Mouse (Mus musculus) gastrocnemius, adult 2 months (tissue): ENCODE data around the gene Col9a2. TPM values are rescaled to one million over a fixed set of nuclear protein-coding genes. Genes with fewer than 3 reads are reported as not detected.

Experiments
- DNase-seq: peaks from one replicate; pipeline ENCODE4 v3.0.0; 2022
- H3K27ac ChIP-seq: fragments of 200-600 bp; 2 replicates; pipeline ENCODE4 v1.8.1; 2022; ENCODE audit warnings: mild to moderate bottlenecking
- H3K4me3 ChIP-seq: fragments of 200-600 bp; 2 replicates; pipeline ENCODE4 v1.8.1; 2022; ENCODE audit warnings: mild to moderate bottlenecking, moderate library complexity
- CTCF ChIP-seq: fragments of 200-600 bp; IDR thresholded peaks from 2 replicates; pipeline ENCODE4 v1.8.1; 2022; ENCODE audit warnings: antibody characterized with exemption, mild to moderate bottlenecking, moderate library complexity
- intact Hi-C: fragments of 180-260 bp; cut with DNase I; formaldehyde crosslinking; loops from one replicate; pipeline ENCODE4 v1.15.1; 2025
- total RNA-seq, 2 experiments: library from RNA; stranded (reverse); gene quantifications; 2 replicates each; pipeline ENCODE4 v1.2.3; 2021

The Col9a2 gene
- total RNA-seq, 2 experiments from 2014 or later: 0.20 TPM; not detected in 1

GRCm38 (mm10) chr4:121028146-121028545, 11.0 kb upstream of the Col9a2 start:
- DNase-seq: no peak
- no peak for TF ChIP-seq CTCF
- intact Hi-C loops: loop anchor here (2.0 kb wide), 1 partner anchor 205 kb away; no protein-coding TSS in a partner anchor
- no peak overlapping the region for H3K27ac ChIP-seq
- no peak overlapping the region for H3K4me3 ChIP-seq

GRCm38 (mm10) chr4:121028659-121029392, 10.4 kb upstream of the Col9a2 start:
- intact Hi-C loops: loop anchor here (2.0 kb wide), 1 partner anchor 204 kb away; no protein-coding TSS in a partner anchor
- Histone ChIP-seq H3K27ac (no peak overlapping the region), H3K4me3 (no peak overlapping the region)
- peak; percentile 85 for TF ChIP-seq CTCF
- peak; percentile 74 for DNase-seq

DNA sequence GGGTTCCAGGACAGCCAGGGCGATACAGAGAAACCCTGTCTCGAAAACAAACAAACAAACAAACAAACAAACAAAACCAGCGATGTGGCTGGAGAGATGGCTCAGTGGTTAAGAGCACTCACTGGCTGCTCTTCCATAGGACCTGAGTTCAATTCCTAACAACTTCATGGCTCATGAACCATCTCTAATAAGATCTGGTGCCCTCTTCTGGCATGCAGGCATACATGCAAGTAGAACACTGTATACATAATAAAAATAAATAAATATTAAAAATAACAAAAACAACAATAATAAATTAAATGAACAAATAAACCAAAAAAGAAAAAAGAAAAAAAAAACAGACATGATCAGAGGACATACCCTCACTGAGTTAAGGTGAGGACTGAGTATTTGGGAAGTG, 9.6 kb upstream of the Col9a2 start:
- no peak overlapping the region for H3K27ac ChIP-seq
- intact Hi-C loops: loop anchor here (2.0 to 5.0 kb wide), 2 partner anchors 42 to 203 kb away; no protein-coding TSS in a partner anchor
- peak; percentile 21; the same call in 1 of the 2 replicates for TF ChIP-seq CTCF
- H3K4me3 ChIP-seq: no peak overlapping the region
- DNase-seq: no peak

- intact Hi-C loops: loop anchor here (5.0 kb wide), 1 partner anchor 44 kb away; no protein-coding TSS in a partner anchor
- Histone ChIP-seq H3K4me3 (no peak overlapping the region), H3K27ac (no peak overlapping the region)
- DNase-seq: no peak
- TF ChIP-seq CTCF: peak; percentile 37
These were observed 7.7 kb upstream of the Col9a2 start for GRCm38 (mm10) chr4:121031440-121031839.

DNA sequence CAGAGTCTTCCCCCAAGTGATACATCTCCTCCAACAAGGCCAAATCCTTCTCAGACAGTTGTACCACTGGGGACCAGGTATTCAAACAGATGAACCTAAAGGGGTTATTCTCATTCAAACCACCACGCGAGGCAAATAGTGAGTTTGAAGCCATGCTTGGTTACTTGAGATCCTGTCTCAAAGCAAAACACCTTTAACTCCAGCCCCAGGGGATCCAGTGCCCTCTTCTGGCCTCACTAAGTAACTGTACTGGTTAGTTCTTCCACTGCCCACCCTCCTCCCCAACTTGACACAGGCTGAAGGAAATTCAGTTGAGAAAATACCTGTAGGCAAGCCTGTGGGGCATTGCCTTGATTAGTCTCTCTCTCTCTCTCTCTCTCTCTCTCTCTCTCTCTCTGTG, 6.2 kb upstream of the Col9a2 start:
- intact Hi-C loops: loop anchor here (5.0 kb wide), 1 partner anchor 46 kb away; no protein-coding TSS in a partner anchor
- DNase-seq: no peak
- H3K27ac ChIP-seq: no peak overlapping the region
- peak; percentile 22; the same call in 1 of the 2 replicates for TF ChIP-seq CTCF
- H3K4me3 ChIP-seq: no peak overlapping the region

DNA sequence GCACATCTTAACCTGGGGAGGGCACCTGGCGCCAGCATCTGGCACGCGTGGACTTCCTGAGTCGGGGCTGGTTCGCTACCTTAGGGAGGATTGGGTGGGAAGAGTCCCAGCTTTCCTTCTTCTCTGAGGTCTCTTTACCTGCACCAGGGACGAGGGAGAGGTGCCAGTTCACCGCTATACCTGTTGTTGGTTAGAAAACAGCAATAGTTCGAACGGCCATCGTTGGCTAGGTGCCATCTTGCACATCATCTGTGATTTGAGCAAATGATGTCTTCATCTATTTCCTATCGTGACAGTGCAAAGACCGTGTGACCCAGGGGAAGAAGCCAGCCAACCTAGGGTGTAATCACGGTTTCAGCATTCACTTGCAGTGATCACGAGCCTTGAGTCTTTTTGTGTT, 1.1 kb downstream of the Col9a2 start:
- no peak for TF ChIP-seq CTCF
- H3K27ac ChIP-seq: no peak overlapping the region
- H3K4me3 ChIP-seq: peak overlapping the region; percentile 59
- intact Hi-C loops: loop anchor here (2.0 kb wide), 1 partner anchor 54 kb away; no protein-coding TSS in a partner anchor
- DNase-seq: no peak

GRCm38 (mm10) chr4:121040897-121041671, 1.9 kb downstream of the Col9a2 start:
- peak; percentile 56 for DNase-seq
- Histone ChIP-seq H3K27ac (0 out of 2 replicates have a peak overlapping the region, but pooled peaks have one; percentile 8), H3K4me3 (no peak overlapping the region)
- intact Hi-C loops: loop anchor here (2.0 kb wide), 1 partner anchor 54 kb away; no protein-coding TSS in a partner anchor
- TF ChIP-seq CTCF: peak; percentile 78

DNA sequence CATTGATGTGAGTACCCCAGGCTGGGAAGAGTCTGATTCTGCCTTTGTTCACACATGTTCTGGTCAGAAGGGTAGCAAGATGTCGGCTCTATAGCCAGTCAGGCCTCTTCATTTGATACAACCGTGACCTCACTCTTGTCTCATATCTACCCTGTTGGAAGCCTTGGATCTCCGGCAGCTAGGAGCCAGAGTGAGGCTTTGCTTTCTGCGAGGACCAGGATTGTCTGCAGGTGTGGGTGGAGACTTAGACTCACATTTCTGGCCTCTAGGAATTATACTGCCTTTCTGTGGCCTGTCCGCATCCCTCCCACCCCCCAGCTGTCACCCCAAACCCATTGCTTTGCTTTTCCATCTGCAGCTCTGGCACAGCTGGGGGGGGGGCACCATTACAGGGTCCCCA, 3.3 kb downstream of the Col9a2 start:
- no peak for DNase-seq
- intact Hi-C loops: no loop called here
- Histone ChIP-seq H3K4me3 (no peak overlapping the region), H3K27ac (no peak overlapping the region)
- no peak for TF ChIP-seq CTCF

- Histone ChIP-seq H3K27ac (no peak overlapping the region), H3K4me3 (no peak overlapping the region)
- DNase-seq: no peak
- TF ChIP-seq CTCF: no peak
- intact Hi-C loops: no loop called here
These were observed 3.8 kb downstream of the Col9a2 start for GRCm38 (mm10) chr4:121042946-121043345.

- no peak for DNase-seq
- no peak overlapping the region for H3K4me3 ChIP-seq
- intact Hi-C loops: no loop called here
- TF ChIP-seq CTCF: no peak
- H3K27ac ChIP-seq: no peak overlapping the region
These were observed 12.7 kb downstream of the Col9a2 start for GRCm38 (mm10) chr4:121051863-121052262.

DNA sequence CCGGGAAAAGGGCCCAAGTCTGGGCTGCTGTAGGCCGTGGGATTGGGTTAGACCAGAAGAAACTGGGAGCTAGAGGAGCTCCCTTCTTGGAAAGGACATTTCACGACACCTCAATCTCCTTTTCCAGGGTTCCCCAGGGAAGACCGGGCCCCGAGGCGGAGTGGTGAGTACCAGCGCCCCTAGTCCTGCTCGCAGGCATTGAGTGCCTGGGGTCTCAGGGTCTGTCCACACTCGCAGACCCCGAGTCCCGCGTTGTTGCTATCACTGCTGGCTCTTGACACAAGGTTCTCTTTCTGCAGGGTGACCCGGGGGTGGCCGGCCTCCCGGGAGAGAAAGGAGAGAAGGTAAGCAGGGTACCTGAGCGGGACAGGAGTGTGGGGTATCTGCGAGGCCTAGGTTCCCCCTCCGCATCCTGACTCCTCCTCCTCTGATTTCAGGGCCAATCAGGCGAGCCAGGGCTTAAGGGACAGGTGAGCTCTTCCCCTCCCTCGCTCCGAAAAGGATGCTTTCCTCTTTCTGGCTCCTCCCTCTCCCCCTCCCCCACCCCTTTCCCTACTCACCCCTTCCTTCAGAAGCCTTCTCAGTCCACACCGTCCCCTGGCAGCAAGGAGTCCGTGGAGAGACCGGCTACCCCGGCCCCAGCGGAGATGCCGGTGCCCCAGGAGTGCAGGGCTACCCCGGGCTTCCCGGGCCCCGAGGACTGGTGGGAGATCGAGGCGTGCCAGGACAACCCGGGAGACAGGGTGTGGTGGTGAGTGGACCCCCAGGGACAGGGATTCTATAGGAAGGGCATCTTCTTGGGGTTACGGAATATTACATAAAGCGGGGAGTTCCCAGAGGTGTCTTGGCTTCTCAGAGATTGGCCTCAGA, 13.5 kb downstream of the Col9a2 start:
- DNase-seq: no peak
- H3K4me3 ChIP-seq: no peak overlapping the region
- intact Hi-C loops: no loop called here
- no peak for TF ChIP-seq CTCF
- H3K27ac ChIP-seq: no peak overlapping the region

- DNase-seq: no peak
- intact Hi-C loops: no loop called here
These were observed 17.2 kb downstream of the Col9a2 start for GRCm38 (mm10) chr4:121056342-121056741.

More at GRCm38 (mm10) chr4:121056342-121056741, 17.2 kb downstream of the Col9a2 start:
- no peak overlapping the region for H3K4me3 ChIP-seq
- no peak overlapping the region for H3K27ac ChIP-seq
- peak; percentile 66 for TF ChIP-seq CTCF
